Mouse (Mus musculus) frontal cortex, adult (tissue): ENCODE results near the gene Ly75.

Experiments
- ATAC-seq: cut with Nextera tagmentation; 2 replicates; pipeline ENCODE4 v1.9.2; 2017; ENCODE audit warnings: mild to moderate bottlenecking, moderate library complexity, mixed read lengths; ENCODE audit not compliant: low TSS enrichment

The Ly75 gene

DNA sequence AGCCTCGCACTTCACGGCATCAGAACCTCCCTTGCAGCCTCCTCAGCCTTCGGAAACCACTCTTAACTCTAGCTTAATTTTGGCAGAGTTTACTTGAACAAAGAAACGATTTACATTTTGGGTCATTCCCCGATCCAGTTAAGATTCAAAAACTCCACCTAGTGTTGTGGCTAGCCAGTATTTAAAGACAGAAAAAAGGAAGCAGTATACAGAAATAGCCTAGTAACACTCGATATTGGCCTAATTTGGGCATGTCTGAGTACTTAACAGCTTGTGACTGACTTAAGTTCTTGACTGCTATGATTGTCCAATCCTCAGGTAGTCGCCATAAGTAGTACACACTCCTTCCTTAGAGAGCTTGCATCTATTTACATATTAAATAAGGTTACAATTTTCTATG is 56.2 kb downstream of the Ly75 start:
- ATAC-seq: no peak

DNA sequence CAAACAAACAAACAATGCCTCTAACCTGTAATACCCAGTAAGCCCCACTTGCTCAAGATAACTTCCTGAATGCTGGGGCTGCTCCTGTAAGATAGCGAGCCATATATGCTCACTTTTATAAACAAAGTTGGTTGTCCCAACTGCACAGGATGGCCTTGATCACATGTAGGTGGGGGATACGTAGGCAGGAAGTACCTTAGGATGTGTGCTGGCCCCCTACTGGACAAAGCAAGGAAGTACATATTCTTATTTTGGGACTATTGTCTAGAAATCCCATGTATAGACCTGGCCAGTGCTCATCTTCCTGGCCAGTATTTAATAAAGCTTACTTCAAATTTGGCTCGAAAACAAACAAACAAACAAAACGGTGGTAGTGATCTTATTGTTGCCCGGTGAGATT is 59.7 kb downstream of the Ly75 start:
- ATAC-seq: no peak

DNA sequence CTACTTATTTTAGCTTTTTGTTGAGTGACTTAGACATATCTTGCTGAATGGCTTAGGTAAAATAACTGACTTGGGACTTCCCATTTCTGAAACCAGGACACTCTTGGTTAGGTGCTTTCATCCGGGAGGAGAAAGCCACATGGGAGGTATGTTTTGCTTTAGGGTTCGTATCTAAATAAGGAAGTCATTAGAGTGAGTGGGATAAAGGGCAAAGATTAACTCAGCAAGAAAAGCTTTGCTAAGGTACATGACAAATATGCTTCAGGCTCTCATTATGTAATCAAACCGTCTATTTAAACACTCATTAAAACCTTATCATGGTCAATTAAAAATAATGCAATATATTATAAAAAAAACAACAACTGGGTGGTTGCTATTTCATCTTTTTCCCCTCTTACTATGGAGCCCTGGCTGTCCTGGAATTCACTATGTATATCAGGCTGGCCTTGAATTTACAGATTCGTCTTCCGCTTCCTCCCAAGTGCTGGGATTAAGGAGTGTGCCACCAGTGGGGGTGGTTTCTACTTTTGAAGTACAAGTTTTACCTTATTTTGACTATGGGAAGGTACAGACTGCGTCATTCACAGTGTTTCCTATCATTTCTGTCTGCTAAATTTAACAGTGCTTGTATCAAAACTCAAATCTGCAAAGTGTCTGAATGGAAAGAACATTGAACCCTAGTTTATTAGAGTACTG is 60.9 kb downstream of the Ly75 start:
- ATAC-seq: peak; percentile 85

DNA sequence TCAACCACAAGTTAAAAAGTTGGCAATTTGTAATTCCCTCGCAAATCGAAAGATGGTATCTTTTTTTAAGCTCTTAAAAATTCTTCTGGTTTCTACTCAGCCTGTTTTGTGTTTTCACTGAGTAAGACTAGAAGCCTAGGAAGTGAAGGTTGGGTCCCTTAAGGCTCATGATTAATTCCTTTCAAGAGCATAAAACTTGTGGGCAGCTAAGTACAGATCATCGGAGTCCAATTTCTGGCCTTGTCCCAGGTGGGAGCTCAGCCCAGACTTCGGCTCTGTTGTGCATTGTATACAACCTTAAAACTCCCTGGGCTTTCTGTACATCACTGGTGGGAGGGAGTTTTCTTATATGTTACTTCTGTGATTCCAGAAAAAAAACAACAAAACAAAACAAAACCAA is 79.3 kb downstream of the Ly75 start:
- no peak for ATAC-seq

DNA sequence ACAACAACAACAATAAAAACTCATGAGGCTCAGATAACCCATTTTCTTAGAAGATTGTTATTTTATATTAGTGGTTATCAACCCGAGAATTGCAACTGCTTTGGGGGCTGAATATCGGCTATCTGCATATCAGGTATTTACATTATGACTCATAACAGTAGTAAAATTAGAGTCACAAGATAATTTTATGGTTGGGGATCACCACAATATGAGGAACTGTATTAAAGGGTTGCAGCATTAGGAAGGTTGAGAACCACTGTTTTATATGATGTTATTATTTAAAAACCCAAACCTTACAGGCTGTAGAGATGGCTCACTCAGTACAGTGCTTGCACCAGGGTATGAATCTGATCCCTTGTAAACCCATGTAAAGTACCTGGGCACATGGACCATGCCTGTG is 83.8 kb downstream of the Ly75 start:
- ATAC-seq: no peak

DNA sequence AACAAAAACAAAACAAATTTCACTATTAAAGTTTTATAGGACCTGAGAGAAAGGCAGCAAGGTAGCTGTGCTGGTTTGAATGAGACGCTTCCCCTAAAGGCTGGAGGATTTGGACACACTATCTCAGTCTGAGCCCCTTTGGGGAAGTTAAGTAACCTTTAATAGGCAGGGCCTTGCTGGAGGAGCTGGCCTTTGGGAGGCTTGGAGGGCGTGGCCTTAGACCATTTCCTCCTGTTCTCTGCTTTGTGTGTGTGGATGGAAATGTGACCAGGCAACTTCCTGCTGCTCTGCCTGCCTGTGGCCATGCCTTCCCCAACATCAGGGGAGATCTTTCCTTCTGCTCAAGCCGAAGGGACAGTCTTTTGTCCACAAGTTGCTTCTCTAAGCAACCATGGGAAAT is 84.8 kb downstream of the Ly75 start:
- ATAC-seq: no peak

DNA sequence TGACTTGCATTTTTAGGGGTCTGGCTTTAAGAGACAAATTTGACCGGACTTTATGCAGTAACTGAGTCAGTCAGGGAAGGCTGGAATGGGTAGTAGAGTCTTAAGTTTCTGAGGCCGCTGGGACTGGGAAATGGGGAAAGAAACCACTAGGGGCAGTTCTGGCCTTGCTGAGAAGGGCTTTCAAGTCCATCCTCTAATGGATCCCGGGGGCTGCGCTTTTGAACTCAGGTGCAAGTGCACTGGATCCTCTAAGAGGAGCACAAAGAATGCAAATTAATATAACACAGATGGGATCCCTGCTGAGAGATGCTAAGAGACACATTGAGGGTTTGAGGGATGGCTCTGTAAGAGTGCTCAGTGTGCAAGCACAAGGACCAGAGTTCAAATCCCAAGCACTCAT is 91.7 kb downstream of the Ly75 start:
- no peak for ATAC-seq

DNA sequence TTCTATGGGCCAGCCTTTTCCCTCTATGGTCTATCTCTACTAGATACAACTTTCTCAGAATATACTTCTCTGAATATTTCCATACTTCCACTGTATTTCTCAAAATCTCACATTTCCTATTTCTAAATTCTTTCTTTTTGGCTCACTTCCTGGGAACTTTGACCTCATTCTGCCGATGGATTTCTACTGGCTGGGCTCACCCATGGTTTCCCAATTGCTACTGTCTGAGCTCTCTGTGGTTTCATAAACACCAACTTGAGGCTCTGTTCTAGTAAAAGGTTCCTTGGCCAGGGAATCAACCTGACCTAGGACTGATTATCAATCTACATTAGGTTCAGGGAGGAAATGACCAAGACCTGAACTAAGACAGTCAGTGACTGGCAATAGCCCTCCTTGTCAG is 93.7 kb downstream of the Ly75 start:
- ATAC-seq: no peak

DNA sequence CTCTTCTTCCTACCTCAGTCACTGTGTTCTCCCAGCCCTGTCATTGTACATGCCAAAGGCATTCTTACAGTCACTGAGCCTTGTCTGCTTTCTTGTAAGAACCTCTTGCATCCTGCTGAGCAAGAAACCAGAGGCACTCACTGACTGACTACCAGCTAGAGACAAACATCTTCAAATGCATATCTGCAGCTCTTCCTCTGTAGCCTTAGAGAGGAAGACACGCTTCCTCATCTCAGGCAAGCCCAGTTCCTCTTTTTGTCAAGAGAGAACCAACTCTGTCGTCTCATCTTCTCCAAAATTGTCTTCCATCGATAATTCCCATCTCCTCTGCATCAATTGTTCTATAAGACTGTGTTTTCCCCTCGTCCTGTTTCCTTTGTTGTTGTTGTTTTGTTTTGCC is 94.5 kb downstream of the Ly75 start:
- ATAC-seq: no peak

DNA sequence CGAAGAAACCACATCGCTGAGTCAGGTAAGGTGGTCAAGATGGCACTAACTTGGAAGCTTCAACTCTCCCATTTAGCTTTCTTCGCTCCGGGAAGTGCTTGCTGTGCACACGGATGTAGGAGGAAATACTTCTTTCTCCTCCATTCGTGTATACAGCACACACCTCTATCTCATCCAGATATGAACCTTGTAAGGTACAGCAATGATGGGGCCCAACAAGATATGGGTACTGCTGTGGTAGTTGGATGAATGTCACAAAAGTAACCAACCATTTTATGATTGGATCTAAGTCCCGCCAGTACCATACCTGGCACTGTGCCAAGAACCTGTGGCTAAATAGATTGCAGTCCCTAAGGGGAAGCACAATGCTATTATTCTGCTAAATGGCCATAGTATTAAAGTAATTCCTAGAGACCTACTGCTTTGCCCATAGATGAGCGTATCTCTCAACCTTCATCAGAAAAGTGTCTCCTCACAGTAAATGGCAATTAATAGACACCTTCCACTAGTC is 97.9 kb downstream of the Ly75 start:
- no peak for ATAC-seq

DNA sequence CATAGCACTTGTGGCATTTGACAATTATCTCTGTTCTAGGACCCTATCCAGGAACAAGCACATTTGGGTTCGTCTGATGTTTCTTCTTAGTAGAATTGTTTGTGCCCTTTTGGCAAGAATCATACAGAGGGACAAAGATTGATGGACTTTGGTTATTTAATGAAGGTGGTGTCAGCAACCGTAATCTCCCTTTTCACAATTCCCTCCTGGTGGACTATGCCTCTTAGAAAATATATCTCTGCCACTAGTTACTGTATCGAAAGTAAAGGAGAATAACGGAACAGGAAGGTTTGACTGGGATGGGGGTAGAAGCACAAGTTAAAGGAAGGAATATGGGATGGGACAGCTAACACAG is 98.7 kb downstream of the Ly75 start, which contains the start of gene Cd302:
Cd302 (minus strand) TSS at position 22 of the 355 bp plus-strand sequence.
- ATAC-seq: no peak

DNA sequence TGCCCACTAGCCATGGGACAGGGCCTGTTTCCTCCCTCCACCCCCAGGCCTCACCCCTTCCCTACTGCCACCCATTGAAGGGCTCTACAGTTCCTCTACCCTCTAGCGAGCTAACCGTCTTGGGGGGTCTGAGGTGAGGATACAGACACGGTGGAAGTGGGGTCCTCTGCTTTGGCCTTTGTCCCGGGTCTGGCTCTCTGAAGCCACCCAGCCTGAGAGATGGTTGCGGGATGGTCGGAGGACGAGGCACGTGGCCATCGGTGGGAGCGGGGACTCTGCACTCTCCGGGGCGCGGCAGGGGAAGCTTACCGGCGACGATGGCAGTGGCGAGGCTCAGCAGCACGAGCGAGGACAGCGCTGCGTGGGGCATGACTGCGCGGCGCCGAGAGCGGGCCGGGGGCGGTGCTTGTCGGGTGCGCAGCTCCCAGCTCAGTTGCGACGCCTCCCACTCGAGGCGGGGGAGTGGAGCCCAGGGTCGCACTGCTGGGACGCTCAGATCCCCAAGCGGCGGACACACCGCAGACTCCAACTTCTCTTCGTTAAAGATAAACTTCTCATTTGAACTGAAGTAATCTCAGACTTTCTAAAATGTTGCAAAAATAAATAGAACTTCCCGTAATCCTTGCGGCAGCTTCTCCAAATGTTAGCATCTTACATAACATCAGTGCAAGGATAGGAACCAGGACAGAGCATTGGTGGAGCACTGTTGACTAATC is 99.2 kb downstream of the Ly75 start:
- ATAC-seq: peak; percentile 88

DNA sequence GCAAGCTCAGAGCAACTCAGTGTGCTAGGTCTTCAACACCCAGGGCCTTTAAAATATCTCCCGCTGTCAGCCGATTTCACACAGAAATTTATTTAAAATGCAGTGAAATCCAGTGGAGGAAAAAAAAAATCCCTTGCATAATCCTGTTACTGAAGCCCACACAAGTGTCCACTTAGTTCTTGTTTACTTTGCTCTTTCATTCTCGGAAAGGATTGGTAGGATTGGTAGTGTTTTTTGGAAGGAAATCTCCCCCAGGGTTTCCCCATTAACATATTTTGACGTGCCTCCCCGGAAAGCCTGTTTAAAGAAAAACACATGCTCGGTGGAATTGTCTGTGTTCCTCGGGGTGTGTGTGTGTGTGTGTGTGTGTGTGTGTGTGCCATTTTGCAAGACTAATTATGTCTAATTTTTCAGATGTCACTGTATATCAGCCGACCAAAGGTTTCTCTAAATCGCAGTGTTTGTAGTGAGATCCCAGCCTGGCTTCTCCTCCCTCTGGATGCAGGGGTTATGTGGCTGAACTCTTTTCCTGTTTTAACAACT is 99.8 kb downstream of the Ly75 start:
- ATAC-seq: peak; percentile 62; the same call in 1 of the 2 replicates

DNA sequence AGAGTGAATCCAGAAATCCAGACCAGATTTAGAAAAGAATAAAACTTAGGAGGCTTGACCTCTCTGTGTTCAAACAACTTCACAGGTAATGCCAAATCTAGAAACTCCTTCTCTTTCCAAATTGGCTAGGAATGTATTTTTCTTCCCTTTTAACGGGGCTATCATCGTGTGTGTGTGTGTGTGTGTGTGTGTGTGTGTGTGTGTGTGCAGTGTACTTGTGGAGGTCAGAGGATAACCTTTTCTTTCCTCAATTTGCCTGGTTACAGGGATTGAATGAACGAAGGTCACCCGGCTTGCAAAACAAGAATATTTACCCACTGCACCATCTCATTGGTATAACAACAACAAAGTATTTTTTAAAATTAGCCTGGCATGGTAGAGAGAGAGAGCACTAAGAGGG is 100.5 kb downstream of the Ly75 start:
- ATAC-seq: no peak

DNA sequence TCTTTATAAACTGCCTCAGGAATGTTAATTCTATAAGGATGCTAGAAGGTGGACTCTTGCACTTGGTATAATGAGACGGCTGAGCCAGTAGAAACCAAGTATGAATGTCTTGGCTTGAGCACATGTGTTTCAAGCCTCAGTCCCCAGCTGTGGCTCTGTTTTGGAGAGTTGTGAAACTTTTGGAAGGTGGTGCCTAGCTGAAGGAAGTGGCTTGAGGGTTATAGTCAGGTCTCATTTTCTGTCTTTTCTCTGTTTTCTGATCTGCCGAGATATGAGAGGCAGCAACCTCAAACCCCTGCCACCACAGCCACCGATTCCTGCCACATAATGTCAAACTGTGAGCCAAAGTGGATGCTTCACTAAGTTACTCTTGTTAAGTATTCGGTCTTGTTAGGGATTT is 104.5 kb downstream of the Ly75 start:
- ATAC-seq: no peak

DNA sequence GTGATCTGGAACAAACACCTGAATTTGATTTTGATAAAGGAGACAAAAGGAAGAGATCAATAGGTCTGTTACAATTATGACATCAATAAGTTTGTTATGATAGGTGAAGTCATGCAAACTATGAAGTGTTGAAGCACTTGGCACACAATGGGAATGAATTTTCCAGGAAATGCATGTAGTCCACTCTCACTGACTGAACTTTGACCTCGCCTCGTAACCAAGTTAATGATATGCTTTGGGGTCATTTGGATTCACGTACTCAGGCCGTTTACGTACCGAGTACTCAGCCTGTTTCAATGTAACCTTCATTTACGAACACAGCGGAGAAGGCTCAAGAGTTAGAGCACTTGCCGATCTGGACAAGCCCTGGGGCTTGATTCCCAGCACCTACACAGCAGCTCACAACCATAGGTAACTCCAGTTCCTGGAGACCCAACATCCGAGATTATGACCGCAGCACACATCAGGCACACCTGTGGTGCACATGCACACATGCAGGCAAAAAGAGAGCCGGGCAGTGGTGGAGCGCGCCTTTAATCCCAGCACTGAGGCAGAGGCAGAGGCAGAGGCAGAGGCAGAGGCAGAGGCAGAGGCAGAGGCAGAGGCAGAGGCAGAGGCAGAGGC is 113.1 kb downstream of the Ly75 start:
- ATAC-seq: no peak

DNA sequence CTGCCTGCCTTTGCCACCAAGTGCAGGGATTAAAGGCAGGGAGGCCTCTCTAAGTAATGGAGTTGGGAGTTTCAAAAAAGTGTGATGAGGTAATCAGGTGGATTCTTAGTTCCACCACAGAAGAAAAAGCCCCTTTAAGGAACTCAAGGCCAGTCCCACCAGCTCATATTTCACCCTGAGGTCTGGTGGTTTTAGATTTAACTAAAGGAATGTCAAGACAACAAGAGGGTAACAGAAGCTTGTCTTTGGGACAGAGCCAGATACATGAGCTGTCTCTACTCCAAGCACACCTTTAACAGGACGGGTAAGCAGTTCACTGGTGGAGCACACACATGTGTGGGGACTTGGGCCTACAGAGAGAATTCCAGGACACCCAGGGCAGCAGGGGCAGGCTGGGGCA is 115.5 kb downstream of the Ly75 start:
- ATAC-seq: no peak

DNA sequence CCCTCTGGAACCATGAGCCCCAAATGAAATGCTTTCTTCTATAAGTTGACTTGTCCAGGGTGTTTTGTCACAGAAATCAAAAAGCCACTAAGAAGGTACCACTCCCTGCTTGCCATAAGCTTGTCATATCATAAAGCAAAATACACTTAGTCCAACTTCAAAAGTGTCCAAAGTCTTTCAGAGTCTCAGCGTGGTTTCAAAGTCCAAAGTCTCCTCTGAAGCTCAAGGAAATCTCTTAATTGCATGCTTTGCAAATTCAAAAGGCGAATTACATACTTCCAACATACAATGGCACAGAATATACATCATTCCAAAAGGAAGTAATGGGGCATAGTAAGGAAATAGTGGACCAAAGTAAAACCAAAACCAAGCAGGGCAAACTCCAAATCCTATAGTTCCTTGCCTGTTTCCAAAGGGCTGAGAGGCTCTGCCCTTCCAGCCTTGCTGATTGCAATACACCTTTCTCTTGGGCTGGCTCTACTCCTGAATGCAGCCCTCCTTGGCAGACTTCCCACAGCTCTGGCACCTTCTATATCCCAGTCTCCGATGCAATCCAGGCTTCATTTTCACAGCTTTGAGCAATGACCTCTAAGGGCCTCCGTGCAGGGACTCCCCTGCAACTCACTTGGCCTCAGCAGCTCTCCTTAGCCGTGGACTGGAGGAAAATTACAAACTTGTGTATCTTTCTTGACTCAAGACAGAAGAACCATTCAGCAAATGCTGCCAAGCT is 122.3 kb downstream of the Ly75 start:
- no peak for ATAC-seq

DNA sequence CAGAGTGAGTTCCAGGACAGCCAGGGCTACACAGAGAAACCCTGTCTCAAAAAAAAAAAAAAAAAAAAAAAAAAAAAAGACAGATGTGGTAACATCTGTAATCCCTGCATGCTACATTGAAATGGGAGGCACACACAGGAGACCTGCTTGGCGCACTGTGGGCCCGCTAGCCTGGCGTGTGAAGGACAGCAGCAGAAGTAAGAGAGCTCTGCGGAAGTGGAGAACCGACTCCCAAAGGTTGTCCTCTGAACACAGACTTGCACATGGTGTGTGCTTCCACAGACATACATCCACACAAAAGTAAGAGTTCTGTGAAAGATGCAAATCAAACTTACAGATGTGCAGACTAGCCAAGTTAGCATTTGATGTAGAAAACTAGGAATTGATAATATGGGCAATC is 123.9 kb downstream of the Ly75 start:
- no peak for ATAC-seq

DNA sequence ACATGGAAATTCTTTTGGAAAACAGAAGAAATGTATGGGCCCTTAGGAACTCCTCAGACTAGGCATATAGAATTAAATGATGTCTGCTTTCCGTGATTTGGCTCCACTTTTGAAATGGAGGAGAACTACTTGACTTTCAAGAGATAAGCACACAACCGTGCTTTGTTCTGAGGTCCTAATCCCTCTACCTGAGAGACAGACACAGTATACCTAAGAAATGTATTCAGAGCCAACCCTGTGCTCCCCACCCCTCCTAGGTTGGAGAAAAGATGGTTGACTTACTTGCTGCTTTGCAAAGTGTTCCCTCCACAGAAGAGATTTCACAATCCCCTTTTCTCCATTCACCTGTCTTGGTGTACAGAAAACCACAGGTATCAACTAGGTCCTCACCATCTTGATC is 126.4 kb downstream of the Ly75 start:
- ATAC-seq: no peak

DNA sequence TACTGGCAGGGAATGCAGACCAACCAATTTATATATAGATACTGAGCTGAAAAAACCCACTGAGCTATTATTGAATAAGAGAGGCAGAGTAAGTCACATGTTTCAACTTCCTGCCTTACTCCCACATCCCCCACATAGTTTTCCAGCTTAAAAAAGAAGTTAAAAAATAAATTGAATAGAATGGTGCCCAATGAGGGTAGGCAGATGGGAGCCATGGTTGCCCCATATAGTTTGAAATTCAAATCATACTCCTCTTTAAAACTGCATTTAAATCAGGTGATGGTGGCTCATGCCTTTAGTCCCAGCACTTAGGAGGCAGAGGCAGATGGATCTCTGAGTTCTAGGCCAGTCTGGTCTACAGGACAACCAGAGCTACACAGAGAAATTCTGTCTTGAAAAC is 129.6 kb downstream of the Ly75 start:
- peak; percentile 93 for ATAC-seq

DNA sequence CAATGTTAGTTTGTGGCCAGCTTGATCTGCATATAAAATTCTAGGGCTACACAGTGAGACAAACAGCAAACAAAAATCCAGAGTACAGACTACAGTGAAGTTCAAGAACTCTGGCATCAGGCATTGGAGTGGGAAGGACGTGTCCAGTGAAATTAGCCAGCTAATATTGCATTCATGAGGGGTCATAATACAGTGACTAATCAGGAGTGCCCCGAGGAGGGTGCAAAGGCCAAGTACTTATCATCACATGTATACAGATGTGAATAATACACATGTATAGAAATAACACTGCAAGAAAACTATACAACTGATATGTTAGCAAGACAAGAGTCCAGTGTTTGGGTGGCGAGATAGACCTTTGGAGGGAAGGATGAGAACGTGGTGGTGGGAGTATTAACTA is 130.3 kb downstream of the Ly75 start:
- ATAC-seq: no peak
